Mouse (Mus musculus): Measurements from ENCODE around the gene Dscaml1.

- peak; percentile 88 for TF ChIP-seq CTCF (IDR thresholded peaks at IDR 0.05; ENCODE audit: borderline replicate concordance, insufficient read depth, low read length)
- TF ChIP-seq POLR2A (IDR thresholded peaks at IDR 0.05; ENCODE audit: low read depth, low read length) = no peak
These were observed 328.1 kb downstream of the Dscaml1 start for GRCm38 (mm10) chr9:45754452-45755091.
